Mouse (Mus musculus): ENCODE measurements around the gene Pars2.

GRCm38 (mm10) chr4:106634086-106634479, 16.8 kb upstream of the Pars2 start:
- TF ChIP-seq FLI1 (IDR thresholded peaks at IDR 0.05; ENCODE audit: low read length) (no peak), GATA1 (IDR thresholded peaks at IDR 0.05; ENCODE audit: borderline replicate concordance, low read length) (no peak)
